ENCODE assay signal across 8 mouse cellular contexts in the genomic region with DNA sequence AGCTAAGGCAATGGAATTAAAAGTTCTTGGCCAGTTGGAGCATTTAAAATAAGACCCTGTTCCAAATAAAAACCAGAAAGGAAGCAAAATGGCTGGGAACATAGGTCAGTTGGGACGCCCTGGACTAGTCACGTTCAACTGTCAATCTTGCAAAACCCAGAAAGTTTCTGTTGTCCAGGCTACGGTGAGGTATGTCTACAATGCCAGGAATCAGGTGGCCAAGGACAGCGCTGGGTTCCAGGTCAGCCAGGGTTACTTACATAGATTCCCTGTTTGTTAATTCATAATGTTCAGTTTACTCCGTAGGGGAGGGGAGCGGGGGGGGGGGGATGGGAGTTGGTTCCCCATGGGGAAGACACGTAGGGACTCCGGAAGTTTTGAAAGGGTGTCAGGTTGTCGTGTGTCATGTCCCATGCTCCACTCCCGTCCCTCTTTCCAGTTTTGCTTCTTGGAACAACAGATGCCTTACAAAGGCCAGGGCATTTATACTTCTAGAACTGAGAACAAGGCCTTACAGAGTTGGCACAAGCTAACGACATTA. TPM values are rescaled to one million over a fixed set of nuclear protein-coding genes. Genes with fewer than 3 reads are reported as not detected.
DNase-seq lines count a peak whose midpoint lies in the region; ATAC-seq and TF ChIP-seq lines count a peak whose summit lies in the region.

No protein-coding gene starts in this region.

- H3K36me3 ChIP-seq in heart, embryonic 11.5 days (ENCODE audit: control insufficient read depth, insufficient read depth, low read length) = no peaks in the 10 kb centered on the region
- H3K36me3 ChIP-seq in G1E (replicated peaks) = peaks cover 14% of the 10 kb centered on the region
- H3K36me3 ChIP-seq in hindbrain, embryonic 11.5 days (ENCODE audit: control insufficient read depth, insufficient read depth, low read length) = no peaks in the 10 kb centered on the region

- DNase-seq in heart, adult 9 months (ENCODE audit: low spot score in 2 of 2) = no peak
- peak; percentile 62 for DNase-seq in G1E (ENCODE audit: low spot score)
- DNase-seq in hindbrain, embryonic 11.5 days (ENCODE audit: low spot score) = no peak
- DNase-seq in ovary, postnatal 10 days (ENCODE audit: low spot score) = no peak
- no peak for DNase-seq in spleen, postnatal 10 days (ENCODE audit: low spot score in 2 of 2)

- WGBS in heart, embryonic 11.5 days (ENCODE audit: insufficient replicate concordance) = 31% methylated on average over 11 of the region's 11 CpGs
- 32% methylated on average over 10 of the region's 11 CpGs for WGBS in hindbrain, embryonic 11.5 days

- peak overlapping the region; percentile 81 for H3K9ac ChIP-seq in heart, embryonic 11.5 days (ENCODE audit: low read depth, low read length)
- peak overlapping the region; percentile 82 for H3K9ac ChIP-seq in hindbrain, embryonic 11.5 days (ENCODE audit: low read depth, low read length)

- no peaks in the 10 kb centered on the region for H3K9me3 ChIP-seq in heart, embryonic 11.5 days (replicated peaks; ENCODE audit: control insufficient read depth, low read length)
- H3K9me3 ChIP-seq in G1E (replicated peaks) = no peaks in the 10 kb centered on the region
- no peaks in the 10 kb centered on the region for H3K9me3 ChIP-seq in hindbrain, embryonic 11.5 days (ENCODE audit: control insufficient read depth, low read length)

- H3K27ac ChIP-seq in heart, embryonic 11.5 days (ENCODE audit: low read depth, low read length) = no peak overlapping the region
- no peak overlapping the region for H3K27ac ChIP-seq in hindbrain, embryonic 11.5 days (ENCODE audit: low read depth, low read length)

- no peak for TF ChIP-seq CTCF in G1E (IDR thresholded peaks at IDR 0.05; ENCODE audit: low read depth, low read length)

- peaks cover 2% of the 10 kb centered on the region; the same call in 1 of the 2 replicates for H3K4me1 ChIP-seq in heart, embryonic 11.5 days (ENCODE audit: control insufficient read depth, insufficient read depth, low read length)
- peaks cover 35% of the 10 kb centered on the region for H3K4me1 ChIP-seq in G1E (ENCODE audit: insufficient read depth, low read depth, low read length)
- peaks cover 2% of the 10 kb centered on the region; the same call in 1 of the 2 replicates for H3K4me1 ChIP-seq in hindbrain, embryonic 11.5 days (replicated peaks; ENCODE audit: control insufficient read depth, insufficient read depth, low read length)

- no peaks in the 10 kb centered on the region for H3K27me3 ChIP-seq in heart, embryonic 11.5 days (ENCODE audit: control insufficient read depth, insufficient read depth, low read length)
- peaks cover 7% of the 10 kb centered on the region; the same call in 1 of the 2 replicates for H3K27me3 ChIP-seq in G1E (ENCODE audit: insufficient read depth, low read length)
- no peaks in the 10 kb centered on the region for H3K27me3 ChIP-seq in hindbrain, embryonic 11.5 days (ENCODE audit: control insufficient read depth, insufficient read depth, low read length)

- peak overlapping the region; percentile 76 for H3K4me3 ChIP-seq in heart, embryonic 11.5 days (ENCODE audit: low read depth, low read length)
- peak overlapping the region; percentile 83 for H3K4me3 ChIP-seq in G1E (ENCODE audit: low read depth, low read length)
- H3K4me3 ChIP-seq in hindbrain, embryonic 11.5 days (ENCODE audit: low read depth, low read length) = peak overlapping the region; percentile 84

- H3K4me2 ChIP-seq in heart, embryonic 11.5 days = peak overlapping the region; percentile 77
- peak overlapping the region; percentile 74 for H3K4me2 ChIP-seq in hindbrain, embryonic 11.5 days (replicated peaks; ENCODE audit: low read depth, low read length)

- ATAC-seq in heart, embryonic 11.5 days (replicated peaks; ENCODE audit: insufficient number of reproducible peaks, low FRiP score, low TSS enrichment) = no peak
- ATAC-seq in G1E (ENCODE audit: extremely low read depth, insufficient number of reproducible peaks, low FRiP score, poor library complexity, severe bottlenecking) = no peak
- ATAC-seq in hindbrain, embryonic 11.5 days (ENCODE audit: low FRiP score) = 0 out of 2 replicates have a peak, but pooled peaks have one; percentile 29
- ATAC-seq in megakaryocyte-erythroid progenitor cell, adult 5-6 weeks (replicated peaks; ENCODE audit: low FRiP score, low TSS enrichment, poor library complexity, severe bottlenecking) = 0 out of 2 replicates have a peak, but pooled peaks have one; percentile 0
- ATAC-seq in erythroid progenitor cell, adult 5-6 weeks (replicated peaks; ENCODE audit: low FRiP score, poor library complexity, severe bottlenecking) = no peak

RNA-seq across cellular contexts. Expression of a gene that starts 0.7 kb away (rescaled TPM):
- 34.6 and 35.2 TPM in 2 replicates for polyA plus RNA-seq in heart, embryonic 11.5 days (2014; fragmentation: Nextera tagmentation; extraction: Ambion mirVana)
- total RNA-seq in G1E (2014; fragmentation: Nextera tagmentation) = 65.9 and 77.5 TPM in 2 replicates
- 62.3 and 71.4 TPM in 2 replicates for total RNA-seq in G1E (2017)
- polyA plus RNA-seq in G1E (2012) = 42.7 and 45.7 TPM in 2 replicates
- polyA plus RNA-seq in hindbrain, embryonic 11.5 days (2014; fragmentation: Nextera tagmentation; extraction: Ambion mirVana) = 61.2 and 69.5 TPM in 2 replicates
- 39.4 and 53.2 TPM in 2 replicates for total RNA-seq in megakaryocyte-erythroid progenitor cell, adult 5-6 weeks (2014; fragmentation: Nextera tagmentation)
- total RNA-seq in megakaryocyte-erythroid progenitor cell, adult 5-6 weeks (2017) = 33.3 and 57.3 TPM in 2 replicates
- 111 and 127 TPM in 2 replicates for total RNA-seq in erythroid progenitor cell, adult 5-6 weeks (2015; ENCODE audit: low replicate concordance)
- total RNA-seq in erythroid progenitor cell, adult 5-6 weeks (2017; ENCODE audit: low replicate concordance) = 132 and 174 TPM in 2 replicates

RNA-seq across cellular contexts. Expression of a gene that starts 10.6 kb away (rescaled TPM):
- 48.4 and 48.8 TPM in 2 replicates for polyA plus RNA-seq in heart, embryonic 11.5 days (2014; fragmentation: Nextera tagmentation; extraction: Ambion mirVana)
- 58.9 and 59.1 TPM in 2 replicates for total RNA-seq in G1E (2014; fragmentation: Nextera tagmentation)
- 37.3 and 46.0 TPM in 2 replicates for total RNA-seq in G1E (2017)
- 57.2 and 76.6 TPM in 2 replicates for polyA plus RNA-seq in G1E (2012)
- 78.9 and 80.3 TPM in 2 replicates for polyA plus RNA-seq in hindbrain, embryonic 11.5 days (2014; fragmentation: Nextera tagmentation; extraction: Ambion mirVana)
- total RNA-seq in megakaryocyte-erythroid progenitor cell, adult 5-6 weeks (2014; fragmentation: Nextera tagmentation) = 78.1 and 79.8 TPM in 2 replicates
- total RNA-seq in megakaryocyte-erythroid progenitor cell, adult 5-6 weeks (2017) = 46.1 and 50.2 TPM in 2 replicates
- total RNA-seq in erythroid progenitor cell, adult 5-6 weeks (2015; ENCODE audit: low replicate concordance) = 6.5 and 10.9 TPM in 2 replicates
- total RNA-seq in erythroid progenitor cell, adult 5-6 weeks (2017; ENCODE audit: low replicate concordance) = 5.5 and 6.0 TPM in 2 replicates

RNA-seq across cellular contexts. Expression of a gene that starts 32.5 kb away (rescaled TPM):
- 6.8 and 6.9 TPM in 2 replicates for polyA plus RNA-seq in heart, embryonic 11.5 days (2014; fragmentation: Nextera tagmentation; extraction: Ambion mirVana)
- total RNA-seq in G1E (2014; fragmentation: Nextera tagmentation) = 3.2 and 5.6 TPM in 2 replicates
- total RNA-seq in G1E (2017) = 13.2 and 13.4 TPM in 2 replicates
- 0.25 and 0.35 TPM in 2 replicates for polyA plus RNA-seq in G1E (2012)
- 5.5 and 7.7 TPM in 2 replicates for polyA plus RNA-seq in hindbrain, embryonic 11.5 days (2014; fragmentation: Nextera tagmentation; extraction: Ambion mirVana)
- 30.2 TPM in 2 replicates for total RNA-seq in megakaryocyte-erythroid progenitor cell, adult 5-6 weeks (2014; fragmentation: Nextera tagmentation)
- total RNA-seq in megakaryocyte-erythroid progenitor cell, adult 5-6 weeks (2017) = 18.4 and 30.4 TPM in 2 replicates
- 47.8 and 50.1 TPM in 2 replicates for total RNA-seq in erythroid progenitor cell, adult 5-6 weeks (2015; ENCODE audit: low replicate concordance)
- 26.4 and 44.2 TPM in 2 replicates for total RNA-seq in erythroid progenitor cell, adult 5-6 weeks (2017; ENCODE audit: low replicate concordance)

Comparison
In these comparisons a context has a peak if more than half of its experiments do, and no peak if none do; other contexts are left out.
1. ATAC-seq: peak in hindbrain, embryonic 11.5 days (single experiment) and megakaryocyte-erythroid progenitor cell, adult 5-6 weeks (single experiment); none in heart, embryonic 11.5 days (single experiment), G1E (single experiment) and erythroid progenitor cell, adult 5-6 weeks (single experiment).
2. Peak in every context shown above with its lines, with median percentiles within 50 percentile points of each other: H3K4me3 ChIP-seq.